Mouse (Mus musculus) kidney, adult 8-10 months (tissue): ENCODE measurements around the gene Celf2.

Experiments used
- DNase-seq, 2 experiments: peaks; one replicate each; pipeline ENCODE4 v3.0.0; 2022

The Celf2 gene

DNA sequence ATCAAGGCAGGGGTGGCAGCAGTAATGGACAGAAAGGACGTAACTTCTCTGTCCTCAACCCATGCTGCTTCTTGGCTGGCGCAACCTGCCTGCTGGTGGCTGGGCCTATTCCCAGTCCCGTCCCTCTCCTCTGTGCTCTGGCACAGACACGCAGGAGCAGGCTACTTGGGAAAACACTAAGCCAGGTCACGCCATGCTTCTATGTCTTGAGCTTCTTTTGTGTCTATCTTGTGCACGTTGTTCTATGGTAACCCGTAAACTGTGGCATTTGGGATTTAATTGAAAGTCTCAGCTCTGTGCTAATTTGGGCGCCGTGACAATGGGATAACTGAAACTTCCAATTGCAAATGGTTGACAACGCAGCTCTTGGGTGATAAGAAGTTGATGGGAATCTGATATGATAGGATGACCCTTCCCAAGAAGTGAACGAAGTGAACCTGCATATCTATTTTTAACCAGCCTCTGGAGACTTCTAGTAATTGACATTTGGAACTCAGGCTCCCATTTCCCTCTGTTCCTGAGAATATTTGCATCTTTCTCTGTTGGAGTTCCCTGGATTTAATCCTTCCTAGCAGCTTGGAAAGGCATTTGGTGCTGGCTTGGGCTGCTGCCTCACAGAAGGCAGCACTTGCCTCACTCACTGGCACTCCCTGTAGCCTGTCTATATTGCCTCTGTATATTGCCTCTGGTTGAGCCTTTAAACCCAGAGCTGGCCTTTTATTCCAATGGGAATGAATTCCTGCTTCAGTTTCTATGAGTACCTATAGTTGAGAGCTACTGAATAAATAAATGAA lies 335.9 kb downstream of the Celf2 start:
- no peak for DNase-seq

DNA sequence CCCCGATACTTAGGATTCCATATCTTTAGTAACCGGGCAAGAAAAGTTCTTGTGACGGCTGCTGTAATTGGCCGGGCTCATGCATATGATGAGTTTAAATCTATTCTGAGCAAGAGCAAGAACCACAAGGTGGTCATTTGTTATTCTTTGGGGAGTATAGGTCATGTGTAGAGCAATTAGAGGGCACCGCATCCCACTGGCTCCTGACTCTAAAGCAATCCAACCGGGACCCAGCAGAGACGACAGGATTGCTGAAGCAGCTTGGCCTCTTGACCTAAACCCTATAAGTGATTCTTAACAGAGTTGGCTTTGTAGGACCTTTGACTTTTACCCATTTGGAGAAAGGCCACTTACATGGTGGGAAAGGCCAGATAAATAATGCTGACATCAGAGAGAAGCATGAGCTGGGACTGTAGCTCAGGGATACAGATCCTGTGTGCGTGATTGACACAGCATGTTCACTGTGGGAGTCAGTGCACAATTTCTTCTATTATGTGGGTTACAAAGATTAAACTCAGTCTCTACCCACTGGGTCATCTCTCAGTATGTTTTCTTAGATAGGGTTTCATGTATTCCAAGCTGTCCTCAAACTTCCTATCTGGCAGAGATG lies 338.2 kb downstream of the Celf2 start:
- no peak for DNase-seq

DNA sequence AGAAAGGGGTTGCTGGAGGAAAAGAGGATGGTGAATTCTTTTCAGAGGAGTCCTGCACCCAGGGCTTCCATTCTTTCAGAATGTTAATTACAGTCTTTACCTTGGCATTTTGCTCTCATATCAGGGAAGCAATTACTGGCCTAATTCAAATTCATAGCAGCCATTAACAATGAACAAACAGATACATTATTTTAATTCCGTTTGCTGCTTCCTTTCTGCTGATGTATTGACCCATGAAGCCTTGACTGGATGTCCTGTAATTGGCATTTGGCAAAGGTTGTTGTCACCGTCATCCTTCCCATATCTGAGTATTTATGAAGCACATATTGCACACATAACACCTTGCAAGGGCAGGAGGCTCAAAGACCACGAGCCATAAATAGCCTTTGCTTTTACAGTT lies 343.6 kb downstream of the Celf2 start:
- no peak for DNase-seq

DNA sequence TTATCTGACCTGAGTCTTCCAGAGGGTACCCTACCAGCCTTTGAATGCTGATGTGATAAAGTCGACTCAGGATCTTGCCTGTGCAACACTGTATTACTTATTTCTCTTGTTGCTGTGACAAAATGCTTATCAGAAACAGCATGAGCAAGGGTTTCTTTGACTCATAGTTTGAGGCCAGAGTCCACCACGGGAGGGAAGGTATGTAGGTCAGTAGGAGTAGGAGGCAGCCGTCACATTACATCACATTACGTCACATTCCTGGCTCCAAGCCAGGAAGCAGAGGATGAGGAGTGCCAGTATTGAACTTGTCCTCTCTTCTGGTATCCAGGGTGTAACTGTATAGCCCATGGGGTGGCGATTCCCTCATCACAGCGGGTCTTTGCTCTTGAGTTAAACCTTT lies 349.3 kb downstream of the Celf2 start:
- no peak for DNase-seq

DNA sequence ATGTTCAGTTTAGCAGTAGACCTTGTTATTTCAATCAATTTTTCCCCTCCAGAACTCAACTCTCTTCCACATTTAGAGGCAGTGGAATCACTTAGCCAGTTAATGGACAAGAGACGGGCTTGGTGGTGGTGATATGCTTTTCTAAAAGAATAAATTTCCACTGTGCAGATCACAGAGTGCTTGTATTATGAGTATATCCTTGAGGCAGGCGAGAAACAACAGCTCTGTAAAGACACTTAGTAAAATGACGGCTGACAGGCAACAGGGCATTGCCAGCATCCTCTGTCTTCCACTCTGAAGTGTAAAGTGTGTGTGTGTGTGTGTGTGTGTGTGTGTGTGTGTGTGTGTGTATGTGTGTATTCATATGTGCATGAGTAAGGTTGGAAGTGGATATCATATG lies 362.1 kb downstream of the Celf2 start:
- DNase-seq: no peak

DNA sequence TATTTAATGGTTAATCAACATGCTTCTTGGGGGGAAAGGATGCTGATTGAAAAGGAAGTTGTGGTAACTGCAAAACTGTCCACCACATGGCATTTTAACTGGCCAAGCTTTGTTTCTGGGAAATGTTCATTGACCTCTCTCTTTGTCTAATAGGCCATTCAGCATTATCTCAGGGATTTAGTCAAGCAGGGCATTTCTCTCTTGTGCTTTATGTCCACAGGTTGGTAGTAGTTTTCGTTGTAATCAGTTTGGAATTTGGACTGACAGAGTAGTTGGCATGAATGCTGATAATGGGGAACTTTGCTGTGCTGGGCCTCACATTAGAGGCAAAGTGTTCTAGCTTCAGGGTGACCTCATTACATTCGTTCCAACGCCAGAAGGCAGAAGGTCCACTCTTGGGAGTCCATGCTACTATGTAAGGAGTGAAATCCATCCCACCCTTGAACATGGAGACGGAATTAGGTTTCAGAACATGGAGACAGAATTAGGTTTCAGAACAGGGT lies 363.8 kb downstream of the Celf2 start:
- no peak for DNase-seq

DNA sequence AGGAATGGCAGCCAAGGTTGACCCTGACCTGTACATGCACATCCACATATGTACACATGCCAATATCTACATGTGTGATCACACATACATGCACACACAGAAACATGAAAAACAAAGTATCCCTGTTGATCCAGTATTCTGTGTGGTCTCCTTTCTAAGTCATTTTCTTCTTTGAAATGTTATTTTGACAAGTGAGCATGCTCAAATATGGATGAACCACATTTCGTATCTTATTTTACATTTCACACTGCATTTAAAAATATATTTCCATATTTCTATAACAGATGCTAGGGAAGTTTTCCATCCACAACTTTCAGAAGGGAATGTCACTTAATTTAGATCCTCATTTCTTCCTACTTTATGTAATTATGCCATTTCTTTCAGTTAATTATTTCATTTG lies 364.5 kb downstream of the Celf2 start:
- no peak for DNase-seq

DNA sequence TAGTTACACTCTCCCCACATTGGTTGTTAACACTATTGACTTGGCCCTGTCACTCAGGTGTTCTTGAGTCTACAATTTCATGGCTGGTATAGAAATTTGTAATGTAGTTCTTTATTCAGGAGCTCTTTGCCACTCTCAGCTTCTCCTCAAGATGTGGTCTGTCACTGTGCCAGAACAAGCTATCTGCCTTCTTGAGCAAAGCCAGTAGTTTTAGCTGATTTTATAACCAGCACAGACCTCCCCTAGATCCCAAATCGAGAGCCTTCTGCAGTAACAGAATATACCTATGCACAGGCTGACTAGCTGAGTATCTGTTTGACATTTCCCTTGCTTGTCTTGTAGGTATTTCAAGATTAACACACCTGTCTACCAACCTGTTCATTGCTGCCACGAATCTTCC lies 386.0 kb downstream of the Celf2 start:
- DNase-seq: no peak

DNA sequence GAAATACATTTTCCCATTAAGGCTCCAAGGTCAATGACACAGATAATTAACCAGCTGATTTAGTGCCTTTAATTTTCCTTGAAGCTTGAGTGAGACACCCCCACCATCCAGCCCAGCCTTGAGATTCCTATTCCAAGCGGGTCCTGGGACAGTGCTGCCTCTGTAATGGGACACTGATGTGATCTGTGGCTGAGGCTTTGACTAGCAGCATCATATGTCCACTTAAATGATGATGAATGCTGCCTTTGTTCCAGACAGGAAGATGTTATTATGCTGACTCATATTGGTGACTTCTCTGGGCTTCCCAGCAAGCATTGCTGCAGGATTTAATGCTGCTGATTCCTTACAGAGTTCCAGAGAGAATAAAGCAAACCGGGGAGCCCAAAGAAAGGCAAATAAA lies 393.6 kb downstream of the Celf2 start:
- no peak for DNase-seq

DNA sequence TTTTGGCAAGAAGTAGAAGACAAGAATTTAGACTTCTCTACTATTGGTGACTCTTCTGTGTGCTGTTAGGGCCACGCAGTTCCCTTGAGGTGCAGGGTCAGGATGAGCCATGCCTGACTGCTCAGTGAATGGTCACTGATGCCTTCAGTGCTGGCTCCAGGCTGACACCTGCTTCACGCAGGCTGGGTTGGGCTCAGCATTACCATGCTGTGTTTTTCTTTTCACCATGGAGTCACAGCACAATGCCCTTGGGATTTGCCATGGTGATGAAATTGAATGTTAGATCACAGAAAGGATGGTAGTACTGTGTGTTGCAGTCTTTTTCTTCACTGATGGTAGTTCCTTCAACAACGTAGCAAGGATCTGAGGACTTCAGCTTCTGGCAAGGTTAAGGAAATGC lies 394.2 kb downstream of the Celf2 start:
- no peak for DNase-seq

DNA sequence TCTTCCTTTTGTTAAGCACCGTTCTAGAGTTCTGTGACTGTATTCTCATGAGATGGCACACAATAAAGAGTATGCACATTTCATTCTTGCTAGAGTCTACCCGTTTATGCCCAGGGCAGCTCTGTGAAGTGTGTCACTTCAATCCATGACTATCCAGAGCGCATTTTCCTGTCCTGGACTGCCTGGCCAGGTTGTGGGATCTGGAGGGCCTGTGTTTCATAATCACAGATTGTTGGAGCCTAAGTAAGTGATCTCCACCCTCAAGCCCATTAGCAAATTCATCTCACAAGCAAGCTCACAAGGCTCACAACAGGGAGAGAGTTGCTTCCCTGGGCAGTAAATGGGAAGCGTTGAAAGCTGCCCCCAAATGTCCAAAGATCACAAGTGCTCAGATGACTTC lies 395.6 kb downstream of the Celf2 start:
- no peak for DNase-seq

DNA sequence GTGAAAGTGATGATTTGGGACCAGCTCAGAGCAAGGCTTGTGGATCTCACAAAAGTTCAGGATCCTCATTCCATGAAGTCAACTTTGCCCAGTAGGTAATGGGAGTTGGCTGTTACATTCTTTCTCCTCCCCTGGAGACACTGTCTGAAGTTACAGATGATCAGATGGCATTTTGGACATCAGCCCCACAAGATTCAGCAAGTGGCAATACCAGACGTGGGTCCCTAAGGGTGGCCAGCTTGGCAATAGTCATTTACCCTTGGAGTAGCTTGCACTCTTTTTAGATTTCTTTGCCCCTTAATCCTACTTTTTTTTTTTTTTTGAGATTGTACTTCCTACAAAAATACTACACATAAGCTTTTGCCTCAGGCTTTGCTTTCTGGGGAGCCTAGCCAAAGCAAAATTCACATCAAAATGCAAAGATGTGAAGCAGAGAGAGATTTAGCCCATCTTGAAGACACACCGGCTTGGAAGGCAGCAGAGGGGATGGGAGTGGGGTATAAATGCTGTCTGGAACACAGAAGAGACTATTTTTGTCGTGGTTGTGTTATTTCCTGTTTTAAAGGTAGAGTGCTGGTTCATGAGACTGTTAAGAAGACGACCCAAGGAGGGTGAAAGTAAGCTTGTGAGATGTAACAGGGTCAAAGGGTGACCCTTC lies 397.1 kb downstream of the Celf2 start:
- DNase-seq: no peak

DNA sequence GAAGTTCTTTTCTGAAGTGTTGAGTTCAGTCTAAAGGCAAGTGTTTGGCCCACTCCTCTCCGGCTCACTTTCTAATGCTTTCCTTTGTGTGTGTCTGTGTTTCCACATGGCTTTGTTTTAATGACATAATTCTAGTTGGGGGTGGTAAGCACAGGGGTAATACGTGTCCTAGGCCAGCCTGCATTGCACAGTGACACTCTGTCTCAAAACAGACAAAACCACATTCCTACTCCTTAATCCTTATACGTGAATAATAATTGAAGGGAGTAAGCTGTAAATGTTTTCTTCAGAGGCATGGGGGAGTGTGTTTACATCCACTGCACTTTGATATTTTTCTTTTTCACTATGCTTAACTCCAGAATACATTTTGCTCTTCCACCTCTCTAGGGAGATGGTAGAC lies 415.9 kb downstream of the Celf2 start:
- no peak for DNase-seq

DNA sequence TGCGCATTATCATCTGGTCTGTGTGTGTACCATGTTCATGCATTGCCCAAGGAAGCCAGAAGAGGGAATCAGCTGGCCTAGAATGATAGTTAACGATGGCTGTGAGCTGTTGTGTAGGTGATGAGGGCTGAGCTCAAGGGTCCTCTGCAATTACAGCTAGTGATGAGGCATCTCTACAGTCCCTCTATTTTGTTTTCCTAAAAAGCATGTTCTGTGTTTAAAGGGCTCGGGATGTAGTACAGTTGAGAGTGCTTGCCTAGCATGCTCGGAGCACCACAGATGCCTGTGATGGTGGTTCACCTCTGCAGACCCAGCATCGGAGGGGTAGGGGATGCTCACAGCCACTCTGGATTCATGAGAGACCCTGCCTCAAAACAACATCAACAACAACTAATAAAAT lies 416.7 kb downstream of the Celf2 start:
- no peak for DNase-seq

DNA sequence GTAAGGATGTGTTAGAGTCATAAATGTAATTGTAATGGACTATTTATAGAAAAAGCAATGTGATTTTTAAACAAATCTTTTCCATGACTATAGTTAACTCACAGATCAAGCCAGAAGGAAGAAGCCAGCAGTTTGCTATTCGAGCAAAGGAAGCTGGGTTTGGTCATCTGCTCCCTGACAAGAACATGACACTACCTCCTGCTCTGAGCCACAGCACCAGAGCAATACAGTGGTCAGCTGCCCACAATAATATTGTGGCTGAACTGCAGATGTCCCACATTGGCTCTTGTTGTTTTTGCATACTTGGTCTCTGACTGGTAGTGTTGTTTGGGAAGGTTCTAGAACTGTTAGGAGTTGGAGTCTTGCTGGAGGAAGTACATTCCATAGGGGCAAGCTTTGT lies 418.9 kb downstream of the Celf2 start:
- no peak for DNase-seq

DNA sequence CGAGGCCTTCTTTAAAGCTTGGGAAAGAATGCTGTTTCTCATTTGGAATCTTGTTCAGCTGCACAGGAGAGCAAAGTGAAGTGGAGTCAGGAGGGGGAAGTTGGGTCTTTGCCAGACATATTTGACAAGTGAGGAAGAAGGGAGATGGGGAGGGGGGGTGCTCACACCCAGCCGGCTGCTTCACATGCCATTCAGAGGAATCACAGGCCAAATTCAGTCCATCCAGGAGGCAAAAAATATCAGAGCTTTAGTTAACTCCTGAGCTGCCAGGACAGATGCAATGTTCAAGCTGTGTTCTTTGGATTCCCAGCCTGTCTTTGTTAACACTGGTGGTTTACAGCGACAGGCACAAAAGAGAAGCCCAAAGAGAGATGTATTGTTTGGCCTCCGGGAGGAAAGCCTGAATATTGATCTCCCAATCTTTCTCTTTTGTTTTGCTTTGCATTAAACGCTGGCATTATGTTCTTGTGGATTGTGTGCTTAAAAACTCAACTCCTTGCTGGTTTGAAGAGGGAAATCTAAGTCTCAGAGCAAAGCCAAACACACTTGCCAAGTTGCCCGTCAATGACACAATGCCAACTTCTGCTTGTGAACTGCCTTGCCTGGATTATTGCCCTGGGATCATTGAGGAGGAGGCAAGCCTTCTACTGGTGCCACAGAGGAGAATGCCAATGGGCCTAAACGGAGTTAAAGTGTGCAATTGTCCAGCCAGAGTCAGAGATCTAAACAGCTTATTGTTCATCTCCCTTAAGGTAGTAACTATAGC lies 420.1 kb downstream of the Celf2 start:
- no peak for DNase-seq

DNA sequence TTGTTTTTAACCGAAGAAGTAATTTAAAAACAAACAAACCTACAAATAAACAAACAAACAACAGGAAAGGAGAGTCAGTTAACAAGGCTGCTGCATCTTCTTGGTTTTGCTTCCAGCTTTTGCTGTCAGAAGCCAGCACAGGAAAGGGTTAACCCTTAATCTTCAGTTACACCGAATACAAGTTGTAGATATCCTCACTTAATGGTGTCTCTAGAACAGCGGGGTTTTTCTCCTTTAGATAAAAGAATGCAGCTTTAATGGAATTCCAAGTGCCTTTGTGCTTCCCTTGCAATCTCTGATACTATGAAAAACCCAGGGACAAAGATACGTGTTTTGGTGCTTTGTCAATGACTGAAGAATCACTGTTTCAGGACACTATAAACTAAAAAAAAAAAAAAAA lies 420.8 kb downstream of the Celf2 start:
- no peak for DNase-seq

DNA sequence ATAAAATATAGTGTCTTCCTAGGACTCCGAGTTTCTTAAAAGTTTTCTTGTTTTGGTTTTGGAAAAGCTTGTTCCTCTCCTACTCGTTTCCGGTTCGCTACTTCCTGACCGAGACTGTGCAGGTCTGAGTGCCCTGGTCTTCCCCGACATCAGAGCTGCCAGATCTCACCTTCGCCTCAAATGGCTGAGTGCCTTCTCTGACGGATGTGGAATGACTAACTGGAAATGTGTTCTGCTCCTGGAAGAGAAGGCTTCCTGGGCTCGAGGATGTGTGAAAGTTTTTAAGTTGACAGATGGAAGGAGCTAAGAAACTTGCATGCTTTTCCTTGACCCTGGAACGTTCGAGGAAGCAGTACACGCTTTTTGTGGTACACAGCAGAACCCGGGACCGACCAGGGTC lies 421.9 kb downstream of the Celf2 start:
- DNase-seq: no peak

DNA sequence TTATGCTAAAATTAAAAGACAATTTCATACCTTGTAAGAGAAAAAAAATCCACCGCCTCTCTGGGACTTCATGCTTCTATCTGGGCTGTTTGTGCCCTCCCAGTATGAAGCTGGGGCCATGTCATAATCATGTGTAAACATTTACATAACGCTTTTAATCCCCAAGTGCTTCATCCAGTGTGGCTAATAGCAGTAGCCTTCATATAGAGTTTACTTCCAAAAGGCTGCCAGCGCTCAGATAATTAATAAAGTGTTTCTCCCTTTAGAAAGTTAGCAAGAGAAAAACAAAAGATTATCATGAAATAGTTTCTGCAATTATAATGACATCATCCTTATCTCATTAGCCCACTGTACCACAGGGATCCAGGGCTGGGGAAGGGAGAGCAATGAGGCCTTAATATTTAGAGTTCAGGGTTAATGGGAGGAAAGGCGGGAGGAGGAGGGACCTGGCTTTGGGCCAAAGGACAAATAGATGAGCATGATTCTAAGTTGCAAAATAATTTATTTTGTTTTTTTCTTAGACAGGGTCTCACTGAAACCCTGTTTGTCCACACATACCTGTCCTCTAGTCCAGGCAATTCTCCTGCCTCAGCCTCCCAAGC lies 425.8 kb downstream of the Celf2 start:
- no peak for DNase-seq

DNA sequence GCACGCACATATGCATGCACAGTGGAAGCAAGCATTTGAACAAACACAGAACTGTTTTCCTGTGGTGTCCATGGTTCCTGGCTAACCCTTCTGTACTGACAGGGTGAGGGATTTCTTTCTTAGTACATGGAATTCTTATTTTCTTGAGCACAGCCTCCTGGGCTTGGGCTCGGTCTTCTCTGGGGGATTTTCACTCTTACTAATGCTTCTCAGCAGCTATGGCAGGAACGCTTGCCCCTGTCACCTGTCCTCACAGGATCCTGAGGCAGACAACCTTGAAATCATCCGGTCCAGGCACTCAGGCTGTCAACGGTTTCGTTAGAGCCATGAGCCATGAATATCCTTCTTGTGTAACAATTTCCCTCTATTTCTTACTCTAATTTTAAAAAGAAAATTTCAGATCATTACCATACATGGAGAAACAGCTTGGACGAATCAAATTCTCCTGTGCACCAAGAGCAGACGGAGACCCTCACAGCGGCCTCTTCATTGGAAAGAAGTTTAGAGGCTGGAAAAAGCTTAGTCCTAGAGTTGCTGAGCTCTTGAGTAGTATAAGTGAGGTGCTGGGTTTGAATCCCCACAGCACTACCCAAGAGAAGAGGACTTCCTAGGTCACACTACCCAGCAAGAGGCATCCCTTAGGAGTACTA lies 426.9 kb downstream of the Celf2 start:
- DNase-seq: no peak

DNA sequence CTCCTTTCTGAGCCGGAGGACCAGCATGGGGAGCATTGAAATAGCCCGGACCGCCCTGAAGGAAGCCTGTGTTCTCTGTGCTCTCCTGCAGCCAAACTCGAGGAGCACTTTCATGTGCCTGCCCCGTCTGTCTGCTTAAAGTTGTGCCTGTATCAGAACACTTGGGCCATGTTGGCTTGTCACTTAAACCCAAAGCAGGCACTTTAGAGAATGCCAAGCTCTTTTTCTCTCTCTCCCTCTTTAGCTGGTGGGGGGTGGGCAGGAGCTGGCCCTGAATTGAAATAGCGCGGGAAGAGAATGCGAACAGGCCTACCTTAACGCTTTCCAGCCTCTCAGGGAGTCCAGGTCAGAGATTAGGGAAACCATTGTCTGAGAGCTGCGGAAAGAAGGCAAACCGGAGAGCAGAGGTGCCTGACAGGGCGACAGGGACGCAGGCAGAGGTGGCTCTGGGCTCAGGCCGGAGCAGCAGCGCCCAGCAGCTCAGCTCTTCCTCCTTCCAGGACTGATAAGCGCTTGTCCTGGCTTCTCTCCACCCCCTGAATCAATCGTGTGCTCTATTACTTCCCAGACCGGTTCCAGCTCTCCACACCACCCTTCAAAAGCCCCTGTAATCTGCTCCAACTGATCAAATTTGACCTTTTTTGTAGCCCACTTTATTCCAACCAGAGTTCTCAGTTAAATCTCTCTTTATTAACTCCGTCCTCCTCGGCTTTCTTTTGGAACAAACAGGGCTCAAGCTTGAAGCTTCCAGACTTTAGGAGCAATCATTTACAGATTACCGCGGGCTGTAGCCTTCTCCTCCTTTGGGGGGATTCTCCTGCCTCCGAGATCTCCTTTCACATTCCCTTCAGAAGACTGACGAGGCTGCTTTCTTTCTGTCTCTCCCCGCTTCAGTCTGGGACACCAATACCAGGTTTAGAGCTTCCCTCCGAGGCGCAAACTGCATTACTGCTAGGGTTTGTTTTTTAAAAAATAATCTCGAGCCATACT lies 428.3 kb downstream of the Celf2 start:
- no peak for DNase-seq
